9 mouse cellular contexts compared by ENCODE assay signal in genomic region chr1:144002036-144002714, GRCm38 (mm10). TPM values are rescaled to one million over a fixed set of nuclear protein-coding genes. Genes with fewer than 3 reads are reported as not detected.
A peak's percentile ranks its signal among the peaks of the same experiment; 100 is the strongest.
DNase-seq lines count a peak whose midpoint lies in the region; ATAC-seq and TF ChIP-seq lines count a peak whose summit lies in the region.
"Had no signal": no experiment of that assay in that cellular context is flagged by ENCODE, and none has a peak within 500 bp of the region (broad histone marks: within the 10 kb centered on the region; RNA-seq: fewer than 3 reads in every experiment).

No protein-coding gene starts in this region.

- WGBS in heart, embryonic 11.5 days (ENCODE audit: insufficient replicate concordance): 85% methylated on average over 6 of the region's 6 CpGs
- 86% methylated on average over 6 of the region's 6 CpGs for WGBS in hindbrain, embryonic 12.5 days
- WGBS in midbrain, embryonic 11.5 days: 92% methylated on average over 6 of the region's 6 CpGs

- H3K79me2 ChIP-seq in MEL (ENCODE audit: control insufficient read depth, insufficient read depth, low read length, poor library complexity): no peaks in the 10 kb centered on the region

- no peak for ATAC-seq in heart, embryonic 11.5 days (replicated peaks; ENCODE audit: insufficient number of reproducible peaks, low FRiP score, low TSS enrichment)
- no peak for ATAC-seq in hindbrain, embryonic 12.5 days (ENCODE audit: low FRiP score)
- no peak for ATAC-seq in midbrain, embryonic 11.5 days (ENCODE audit: low FRiP score)

- TF ChIP-seq POLR2A in MEL (IDR thresholded peaks at IDR 0.05; ENCODE audit: control insufficient read depth in 1 of 2, insufficient read depth in 1 of 2, low read depth in 1 of 2, low read length in 2 of 2, poor library complexity in 1 of 2): no peak

- no peak for TF ChIP-seq EP300 in MEL (IDR thresholded peaks at IDR 0.05; ENCODE audit: low read depth in 1 of 2, low read length in 2 of 2)

- TF ChIP-seq CTCF in MEL (IDR thresholded peaks at IDR 0.05 in 2 of 3, conservative IDR thresholded peaks at IDR 0.05 in 1 of 3; ENCODE audit: control insufficient read depth in 1 of 3, insufficient read depth in 1 of 3, low read depth in 2 of 3, low read length in 3 of 3, poor library complexity in 1 of 3, severe bottlenecking in 1 of 3): no peak

- TF ChIP-seq RAD21 in MEL (IDR thresholded peaks at IDR 0.05; ENCODE audit: low read depth, low read length): no peak

- no peak overlapping the region; the same call in 1 of the 2 replicates for H3K4me3 ChIP-seq in heart, embryonic 11.5 days (ENCODE audit: low read depth, low read length)
- no peak overlapping the region for H3K4me3 ChIP-seq in MEL (ENCODE audit: control insufficient read depth in 1 of 2, insufficient read depth in 1 of 2, low read depth in 2 of 2, low read length in 2 of 2)
- H3K4me3 ChIP-seq in hindbrain, embryonic 12.5 days: peak overlapping the region; percentile 61
- H3K4me3 ChIP-seq in midbrain, embryonic 11.5 days (ENCODE audit: low read depth, low read length): peak overlapping the region; percentile 56; the same call in 1 of the 2 replicates

- no peaks in the 10 kb centered on the region for H3K27me3 ChIP-seq in heart, embryonic 11.5 days (ENCODE audit: control insufficient read depth, insufficient read depth, low read length)
- H3K27me3 ChIP-seq in MEL (ENCODE audit: control insufficient read depth in 1 of 2, insufficient read depth in 2 of 2, low read length in 2 of 2): no peaks in the 10 kb centered on the region
- H3K27me3 ChIP-seq in hindbrain, embryonic 12.5 days: no peaks in the 10 kb centered on the region
- no peaks in the 10 kb centered on the region for H3K27me3 ChIP-seq in midbrain, embryonic 11.5 days (ENCODE audit: control insufficient read depth, insufficient read depth, low read length)

- no peak for DNase-seq in heart, postnatal 4 days
- DNase-seq in MEL (ENCODE audit: low read depth, low spot score): no peak
- DNase-seq in midbrain, embryonic 11.5 days (ENCODE audit: low spot score, missing footprints): peak; percentile 67
- no peak for DNase-seq in spleen, postnatal 14 days (ENCODE audit: low spot score in 2 of 2)
- DNase-seq in right cerebral cortex, adult 18-20 months: no peak
- no peak for DNase-seq in right cerebral cortex, postnatal 14 days
- DNase-seq: heart, postnatal 10 days had no signal

- no peak overlapping the region for H3K27ac ChIP-seq in heart, embryonic 11.5 days (ENCODE audit: low read depth, low read length)
- H3K27ac ChIP-seq in MEL (ENCODE audit: control insufficient read depth, low read depth, low read length): peak overlapping the region; percentile 42; the same call in 1 of the 2 replicates
- H3K27ac ChIP-seq in hindbrain, embryonic 12.5 days: no peak overlapping the region
- H3K27ac ChIP-seq in midbrain, embryonic 11.5 days (ENCODE audit: low read depth, low read length): no peak overlapping the region

- H3K4me2 ChIP-seq in heart, embryonic 11.5 days: peak overlapping the region; percentile 67
- peak overlapping the region; percentile 82 for H3K4me2 ChIP-seq in hindbrain, embryonic 12.5 days (replicated peaks)
- peak overlapping the region; percentile 81 for H3K4me2 ChIP-seq in midbrain, embryonic 11.5 days

- no peak overlapping the region for H3K9ac ChIP-seq in heart, embryonic 11.5 days (ENCODE audit: low read depth, low read length)
- H3K9ac ChIP-seq in MEL (ENCODE audit: control insufficient read depth, low read depth, low read length, poor library complexity, severe bottlenecking): no peak overlapping the region
- H3K9ac ChIP-seq in hindbrain, embryonic 12.5 days: peak overlapping the region; percentile 71; the same call in 1 of the 2 replicates
- H3K9ac ChIP-seq in midbrain, embryonic 11.5 days (ENCODE audit: low read length): peak overlapping the region; percentile 72; the same call in 1 of the 2 replicates

- no peaks in the 10 kb centered on the region for H3K36me3 ChIP-seq in heart, embryonic 11.5 days (ENCODE audit: control insufficient read depth, insufficient read depth, low read length)
- H3K36me3 ChIP-seq in MEL (ENCODE audit: control insufficient read depth in 1 of 2, insufficient read depth in 2 of 2, low read length in 2 of 2): peaks cover 0 to 16% of the 10 kb centered on the region in 2 experiments; a peak in 2 of 4 replicates
- peaks cover 15% of the 10 kb centered on the region for H3K36me3 ChIP-seq in hindbrain, embryonic 12.5 days
- H3K36me3 ChIP-seq in midbrain, embryonic 11.5 days (ENCODE audit: control insufficient read depth, insufficient read depth, low read length): no peaks in the 10 kb centered on the region

- H3K9me3 ChIP-seq in heart, embryonic 11.5 days (replicated peaks; ENCODE audit: control insufficient read depth, low read length): no peaks in the 10 kb centered on the region
- H3K9me3 ChIP-seq in MEL (replicated peaks; ENCODE audit: insufficient read depth, low read length): no peaks in the 10 kb centered on the region
- no peaks in the 10 kb centered on the region for H3K9me3 ChIP-seq in hindbrain, embryonic 12.5 days (replicated peaks)
- H3K9me3 ChIP-seq in midbrain, embryonic 11.5 days (ENCODE audit: control insufficient read depth, low read length): no peaks in the 10 kb centered on the region

- peaks cover 3% of the 10 kb centered on the region; the same call in 1 of the 2 replicates for H3K4me1 ChIP-seq in heart, embryonic 11.5 days (ENCODE audit: control insufficient read depth, insufficient read depth, low read length)
- H3K4me1 ChIP-seq in MEL (ENCODE audit: control insufficient read depth in 1 of 2, insufficient read depth in 2 of 2, low read length in 2 of 2): peaks cover 5 to 6% of the 10 kb centered on the region in 2 experiments; a peak in 3 of 4 replicates
- H3K4me1 ChIP-seq in hindbrain, embryonic 12.5 days: peaks cover 14% of the 10 kb centered on the region
- H3K4me1 ChIP-seq in midbrain, embryonic 11.5 days (ENCODE audit: control insufficient read depth, insufficient read depth, low read length): peaks cover 12% of the 10 kb centered on the region

TF ChIP-seq in MEL, 35 proteins besides CTCF, POLR2A, EP300 and RAD21:
- TF ChIP-seq ZMIZ1 (IDR thresholded peaks at IDR 0.05; ENCODE audit: low read depth, low read length) (no peak), MYC (IDR thresholded peaks at IDR 0.05; ENCODE audit: low read depth, low read length) (no peak), RCOR1 (IDR thresholded peaks at IDR 0.05; ENCODE audit: low read depth, low read length) (no peak), ELF1 (IDR thresholded peaks at IDR 0.05; ENCODE audit: low read depth, low read length) (no peak), SMC3 (IDR thresholded peaks at IDR 0.05; ENCODE audit: low read depth, low read length) (no peak), ZKSCAN1 (IDR thresholded peaks at IDR 0.05; ENCODE audit: low read depth, low read length) (no peak), SIN3A (IDR thresholded peaks at IDR 0.05; ENCODE audit: low read length) (no peak), MYB (IDR thresholded peaks at IDR 0.05; ENCODE audit: low read depth, low read length) (no peak), ETS1 (IDR thresholded peaks at IDR 0.05; ENCODE audit: low read depth, low read length) (no peak), MAFK (IDR thresholded peaks at IDR 0.05; ENCODE audit: borderline replicate concordance, low read depth, low read length) (no peak)

RNA-seq across cellular contexts. Expression of gene Rgs2, which starts 1.8 kb away (rescaled TPM):
- polyA plus RNA-seq in heart, embryonic 11.5 days (2014; fragmentation: Nextera tagmentation; extraction: Ambion mirVana): 20.2 and 20.9 TPM in 2 replicates
- total RNA-seq in heart, postnatal 4 days (2021): 10 to 100 TPM; 51.0 to 68.0 TPM
- total RNA-seq in MEL (2012; rRNA removed): 1.2 and 1.3 TPM in 2 replicates
- 1 to 10 TPM in 1 of 2 experiments, not detected in 1; 2.9 TPM for polyA plus RNA-seq in MEL (2012; ENCODE audit: insufficient read depth in 1 of 2, insufficient read length in 2 of 2, low read depth in 1 of 2, low replicate concordance in 2 of 2, missing spikeins in 1 of 2)
- 108 and 118 TPM in 2 replicates for polyA plus RNA-seq in hindbrain, embryonic 12.5 days (2016; fragmentation: Nextera tagmentation; extraction: Ambion mirVana)
- 83.6 and 90.7 TPM in 2 replicates for polyA plus RNA-seq in midbrain, embryonic 11.5 days (2014; fragmentation: Nextera tagmentation; extraction: Ambion mirVana)

Comparison
In these comparisons a context has a peak if more than half of its experiments do, and no peak if none do; other contexts are left out.
1. H3K4me3 ChIP-seq: peak in hindbrain, embryonic 12.5 days (single experiment) and midbrain, embryonic 11.5 days (single experiment); none in heart, embryonic 11.5 days (single experiment) and MEL (0 of 2).
2. H3K9ac ChIP-seq: peak in hindbrain, embryonic 12.5 days (single experiment) and midbrain, embryonic 11.5 days (single experiment); none in heart, embryonic 11.5 days (single experiment) and MEL (single experiment).
3. Peak in every context shown above with its lines, with median percentiles within 50 percentile points of each other: H3K4me2 ChIP-seq.